Mouse (Mus musculus) lung, embryonic 14.5 days (tissue): ENCODE measurements around the gene Cgnl1. TPM values are rescaled to one million over a fixed set of nuclear protein-coding genes. Genes with fewer than 3 reads are reported as not detected.

ENCODE experiments used
- ATAC-seq: fragments of 200-750 bp; cut with Nextera tagmentation; 2 replicates; pipeline ENCODE4 v1.8.0; 2017; ENCODE audit warnings: mild to moderate bottlenecking, moderate TSS enrichment, moderate library complexity; ENCODE audit not compliant: insufficient read depth
- DNase-seq: peaks from one replicate; pipeline ENCODE4 v3.0.0-alpha.2; 2015
- H3K27ac ChIP-seq: fragments of 300-500 bp; sonication (generic); 2 replicates; pipeline ENCODE4 v1.5.1; 2014; ENCODE audit warnings: low read depth, mild to moderate bottlenecking, moderate library complexity
- H3K27me3 ChIP-seq: fragments of 300-500 bp; sonication (generic); 2 replicates; pipeline ENCODE4 v1.6.1; 2014; ENCODE audit warnings: low read length, control low read depth; ENCODE audit not compliant: insufficient read depth
- H3K36me3 ChIP-seq: fragments of 300-500 bp; sonication (generic); 2 replicates; pipeline ENCODE4 v1.6.1; 2014; ENCODE audit warnings: control low read depth; ENCODE audit not compliant: insufficient read depth
- H3K4me1 ChIP-seq: fragments of 300-500 bp; sonication (generic); 2 replicates; pipeline ENCODE4 v1.6.1; 2014; ENCODE audit warnings: antibody characterized with exemption, control low read depth; ENCODE audit not compliant: insufficient read depth
- H3K4me2 ChIP-seq: fragments of 300-500 bp; sonication (generic); 2 replicates; pipeline ENCODE4 v1.6.1; 2014; ENCODE audit warnings: mild to moderate bottlenecking
- H3K4me3 ChIP-seq: fragments of 300-500 bp; sonication (generic); 2 replicates; pipeline ENCODE4 v1.5.1; 2014; ENCODE audit warnings: low read depth, low read length
- H3K9ac ChIP-seq: fragments of 300-500 bp; sonication (generic); 2 replicates; pipeline ENCODE4 v1.6.1; 2014
- H3K9me3 ChIP-seq: fragments of 300-500 bp; sonication (generic); 2 replicates; pipeline ENCODE4 v1.6.1; 2016; ENCODE audit warnings: low read depth, low read length, control low read depth
- CTCF ChIP-seq: IDR thresholded peaks from 2 replicates; pipeline ENCODE4 v1.5.1; 2016; ENCODE audit warnings: antibody characterized with exemption, low read depth
- WGBS: fragments of 180-500 bp; shearing (Covaris S2); extraction: QIAGEN DNeasy Blood & Tissue Kit; methylation state at CpG from one replicate; pipeline ENCODE4 v1.1.7; 2014; 5-methylcytosine and 5-hydroxymethylcytosine counted together
- polyA plus RNA-seq: library from polyadenylated mRNA; unstranded; fragments of >200 nt; fragmentation: Nextera tagmentation; extraction: Ambion mirVana; gene quantifications from 2 replicates; pipeline ENCODE4 v1.2.1, GENCODE M21; 2014

Gene Cgnl1
- polyA plus RNA-seq, 1 experiment from 2014 or later, result 19.3 TPM

- 91% methylated on average over 3 of the region's 3 CpGs for WGBS
- no peaks in the 10 kb centered on the region for H3K9me3 ChIP-seq
- H3K36me3 ChIP-seq, result peaks cover 19% of the 10 kb centered on the region; the same call in 1 of the 2 replicates
- no peak overlapping the region for H3K4me3 ChIP-seq
- H3K4me1 ChIP-seq, result no peaks in the 10 kb centered on the region
- peak; percentile 45 for TF ChIP-seq CTCF
- no peak overlapping the region for H3K9ac ChIP-seq
- no peak overlapping the region for H3K27ac ChIP-seq
- ATAC-seq (no peak), DNase-seq (no peak)
- no peak overlapping the region for H3K4me2 ChIP-seq
- no peaks in the 10 kb centered on the region for H3K27me3 ChIP-seq
Measured at GRCm38 (mm10) chr9:71642270-71642669, 129.1 kb downstream of the Cgnl1 start.

- Histone ChIP-seq H3K9ac (no peak overlapping the region), H3K4me2 (no peak overlapping the region), H3K27me3 (no peaks in the 10 kb centered on the region), H3K9me3 (no peaks in the 10 kb centered on the region), H3K4me3 (no peak overlapping the region), H3K4me1 (no peaks in the 10 kb centered on the region), H3K27ac (no peak overlapping the region), H3K36me3 (peaks cover 19% of the 10 kb centered on the region; the same call in 1 of the 2 replicates)
- TF ChIP-seq CTCF, result no peak
- WGBS, result 80% methylated on average over 4 of the region's 4 CpGs
- no peak for ATAC-seq
- no peak for DNase-seq
Measured at GRCm38 (mm10) chr9:71640361-71640927, 131.0 kb downstream of the Cgnl1 start.

GRCm38 (mm10) chr9:71638198-71638597 is 133.2 kb downstream of the Cgnl1 start:
- TF ChIP-seq CTCF, result no peak
- Histone ChIP-seq H3K36me3 (0 out of 2 replicates have a peak, but pooled peaks cover 13% of the 10 kb centered on the region), H3K4me3 (no peak overlapping the region), H3K9me3 (peaks cover 2% of the 10 kb centered on the region; the same call in 1 of the 2 replicates), H3K27me3 (no peaks in the 10 kb centered on the region), H3K4me1 (no peaks in the 10 kb centered on the region), H3K9ac (no peak overlapping the region), H3K27ac (no peak overlapping the region), H3K4me2 (no peak overlapping the region)
- ATAC-seq, result no peak
- 59% methylated on average over 11 of the region's 11 CpGs for WGBS
- no peak for DNase-seq

- Histone ChIP-seq H3K27ac (no peak overlapping the region), H3K4me3 (no peak overlapping the region), H3K9me3 (peaks cover 2% of the 10 kb centered on the region; the same call in 1 of the 2 replicates), H3K4me2 (no peak overlapping the region), H3K36me3 (0 out of 2 replicates have a peak, but pooled peaks cover 13% of the 10 kb centered on the region), H3K4me1 (no peaks in the 10 kb centered on the region), H3K27me3 (no peaks in the 10 kb centered on the region), H3K9ac (no peak overlapping the region)
- no peak for TF ChIP-seq CTCF
- WGBS, result 74% methylated on average over 1 of the region's 1 CpGs
- ATAC-seq, result no peak
- DNase-seq, result no peak
Measured at GRCm38 (mm10) chr9:71636854-71637253, 134.5 kb downstream of the Cgnl1 start.

- Histone ChIP-seq H3K4me3 (no peak overlapping the region), H3K9me3 (peaks cover 2% of the 10 kb centered on the region; the same call in 1 of the 2 replicates), H3K9ac (no peak overlapping the region), H3K4me1 (no peaks in the 10 kb centered on the region), H3K36me3 (peaks cover 14% of the 10 kb centered on the region; the same call in 1 of the 2 replicates), H3K27me3 (no peaks in the 10 kb centered on the region), H3K27ac (no peak overlapping the region), H3K4me2 (no peak overlapping the region)
- WGBS, result 60% methylated on average over 1 of the region's 1 CpGs
- no peak for ATAC-seq
- TF ChIP-seq CTCF, result no peak
- DNase-seq, result no peak
Measured at GRCm38 (mm10) chr9:71635627-71636026, 135.8 kb downstream of the Cgnl1 start.

- WGBS, result 85% methylated on average over 2 of the region's 2 CpGs
- no peak overlapping the region for H3K9ac ChIP-seq
- H3K4me1 ChIP-seq, result no peaks in the 10 kb centered on the region
- H3K4me2 ChIP-seq, result no peak overlapping the region
- H3K27ac ChIP-seq, result no peak overlapping the region
- ATAC-seq (no peak), DNase-seq (no peak)
- H3K4me3 ChIP-seq, result no peak overlapping the region
- no peaks in the 10 kb centered on the region for H3K27me3 ChIP-seq
- peaks cover 11% of the 10 kb centered on the region for H3K36me3 ChIP-seq
- peaks cover 2% of the 10 kb centered on the region; the same call in 1 of the 2 replicates for H3K9me3 ChIP-seq
- TF ChIP-seq CTCF, result no peak
Measured at GRCm38 (mm10) chr9:71634916-71635315, 136.5 kb downstream of the Cgnl1 start.

- H3K4me3 ChIP-seq, result no peak overlapping the region
- H3K9me3 ChIP-seq, result peaks cover 2% of the 10 kb centered on the region; the same call in 1 of the 2 replicates
- no peak for TF ChIP-seq CTCF
- ATAC-seq (no peak), DNase-seq (no peak)
- WGBS, result 70% methylated on average over 6 of the region's 6 CpGs
- no peak overlapping the region for H3K4me2 ChIP-seq
- H3K27me3 ChIP-seq, result no peaks in the 10 kb centered on the region
- 0 out of 2 replicates have a peak, but pooled peaks cover 4% of the 10 kb centered on the region for H3K4me1 ChIP-seq
- peaks cover 20% of the 10 kb centered on the region for H3K36me3 ChIP-seq
- no peak overlapping the region for H3K27ac ChIP-seq
- no peak overlapping the region for H3K9ac ChIP-seq
Measured at GRCm38 (mm10) chr9:71628921-71629320, 142.5 kb downstream of the Cgnl1 start.
